Mouse (Mus musculus) heart, postnatal 25 days (tissue): ENCODE measurements around the gene Gm10217. TPM values are rescaled to one million over a fixed set of nuclear protein-coding genes. Genes with fewer than 3 reads are reported as not detected.

Source experiments
- DNase-seq: peaks from one replicate; pipeline ENCODE4 v3.0.0; 2022; ENCODE audit warnings: low spot score
- intact Hi-C: fragments of 180-260 bp; cut with DNase I; formaldehyde crosslinking; loops from one replicate; pipeline ENCODE4 v1.15.1; 2025
- total RNA-seq, 2 experiments: library from RNA; stranded (reverse); gene quantifications; 2 replicates each; pipeline ENCODE4 v1.2.3; 2021

The Gm10217 gene
- total RNA-seq = not detected

GRCm38 (mm10) chr8:9863951-9864350, at the start of gene Gm10217:
Gm10217 (plus strand) TSS chr8:9864251.
- DNase-seq = no peak
- intact Hi-C loops = no loop called here

- DNase-seq = no peak
- intact Hi-C loops = no loop called here
Observed at GRCm38 (mm10) chr8:9824770-9825169, 39.3 kb upstream of the Gm10217 start.

- intact Hi-C loops = loop anchor here (1.0 kb wide), 1 partner anchor 9 kb away; no protein-coding TSS in a partner anchor
- no peak for DNase-seq
Observed at GRCm38 (mm10) chr8:9840257-9840656, 23.8 kb upstream of the Gm10217 start.

- intact Hi-C loops = no loop called here
- DNase-seq = no peak
Observed at GRCm38 (mm10) chr8:9859286-9859685, 4.8 kb upstream of the Gm10217 start.

- no peak for DNase-seq
- intact Hi-C loops = no loop called here
Observed at GRCm38 (mm10) chr8:9860539-9861203, 3.4 kb upstream of the Gm10217 start.

GRCm38 (mm10) chr8:9865150-9865549, 1.1 kb downstream of the Gm10217 start:
- no peak for DNase-seq
- intact Hi-C loops = no loop called here

- DNase-seq = no peak
- intact Hi-C loops = no loop called here
Observed at GRCm38 (mm10) chr8:9868094-9868493, 4.0 kb downstream of the Gm10217 start.

GRCm38 (mm10) chr8:9876241-9876640, 12.2 kb downstream of the Gm10217 start:
- intact Hi-C loops = no loop called here
- DNase-seq = no peak

GRCm38 (mm10) chr8:9879921-9880320, 15.9 kb downstream of the Gm10217 start:
- DNase-seq = no peak
- intact Hi-C loops = no loop called here

GRCm38 (mm10) chr8:9886714-9887113, 22.7 kb downstream of the Gm10217 start:
- intact Hi-C loops = no loop called here
- no peak for DNase-seq

GRCm38 (mm10) chr8:9899199-9899598, 35.1 kb downstream of the Gm10217 start:
- intact Hi-C loops = no loop called here

GRCm38 (mm10) chr8:9899673-9900072, 35.6 kb downstream of the Gm10217 start:
- DNase-seq = no peak
- intact Hi-C loops = no loop called here

More at GRCm38 (mm10) chr8:9899199-9899598, 35.1 kb downstream of the Gm10217 start:
- no peak for DNase-seq

Other genes with a start within 250 kb of the Gm10217 start
- not detected for gene Fam155a, start 93.1 kb upstream of the Gm10217 start, total RNA-seq
- 1 to 10 TPM; 5.0 to 5.1 TPM for gene Lig4, start 113.4 kb downstream of the Gm10217 start, total RNA-seq
- 10 to 100 TPM; 11.3 to 13.0 TPM for gene Abhd13, start 113.5 kb downstream of the Gm10217 start, total RNA-seq
- gene Tnfsf13b, start 142.2 kb downstream of the Gm10217 start, total RNA-seq = 1 to 10 TPM; 4.2 to 4.4 TPM